Mouse (Mus musculus) adrenal gland, postnatal 0 days (tissue): Measurements from ENCODE around the gene H2al1m. TPM values are rescaled to one million over a fixed set of nuclear protein-coding genes. Genes with fewer than 3 reads are reported as not detected.

Experiments used
- polyA plus RNA-seq: library from polyadenylated mRNA; unstranded; fragments of >200 nt; fragmentation: Nextera tagmentation; extraction: Ambion mirVana; gene quantifications from 2 replicates; pipeline ENCODE4 v1.2.1, GENCODE M21; 2015

Gene H2al1m
- polyA plus RNA-seq, result not detected in 2 replicates

GRCm38 (mm10) chrX:9283464-9283863 lies at the start of gene H2al1m:
H2al1m (plus strand) TSS chrX:9283764.

GRCm38 (mm10) chrX:9256766-9257165 lies 26.8 kb upstream of the H2al1m start, which contains the start of gene Gm14862:
Gm14862 (minus strand) TSS chrX:9256899.

GRCm38 (mm10) chrX:9272460-9273361 lies 10.9 kb upstream of the H2al1m start, which contains the start of gene Xk:
Xk (plus strand) TSS chrX:9272756.

Other genes with a start within 250 kb of the H2al1m start
- gene Fthl17f, start 220.7 kb upstream of the H2al1m start, polyA plus RNA-seq, result not detected in 2 replicates
- not detected in 2 replicates for gene 4930402K13Rik, start 179.2 kb upstream of the H2al1m start, polyA plus RNA-seq
- gene Lancl3, start 83.9 kb upstream of the H2al1m start, polyA plus RNA-seq, result 2.0 and 3.4 TPM in 2 replicates
- gene Gm14862, start 26.9 kb upstream of the H2al1m start, polyA plus RNA-seq, result 0.20 TPM in 1 of 2 replicates, not detected in the other
- 0.91 and 1.1 TPM in 2 replicates for gene Xk, start 11.0 kb upstream of the H2al1m start, polyA plus RNA-seq
- not detected in 2 replicates for gene H2al1k, start 66.9 kb downstream of the H2al1m start, polyA plus RNA-seq
- 3.1 and 3.5 TPM in 2 replicates for gene Cybb, start 204.0 kb downstream of the H2al1m start, polyA plus RNA-seq